In the genomic region with DNA sequence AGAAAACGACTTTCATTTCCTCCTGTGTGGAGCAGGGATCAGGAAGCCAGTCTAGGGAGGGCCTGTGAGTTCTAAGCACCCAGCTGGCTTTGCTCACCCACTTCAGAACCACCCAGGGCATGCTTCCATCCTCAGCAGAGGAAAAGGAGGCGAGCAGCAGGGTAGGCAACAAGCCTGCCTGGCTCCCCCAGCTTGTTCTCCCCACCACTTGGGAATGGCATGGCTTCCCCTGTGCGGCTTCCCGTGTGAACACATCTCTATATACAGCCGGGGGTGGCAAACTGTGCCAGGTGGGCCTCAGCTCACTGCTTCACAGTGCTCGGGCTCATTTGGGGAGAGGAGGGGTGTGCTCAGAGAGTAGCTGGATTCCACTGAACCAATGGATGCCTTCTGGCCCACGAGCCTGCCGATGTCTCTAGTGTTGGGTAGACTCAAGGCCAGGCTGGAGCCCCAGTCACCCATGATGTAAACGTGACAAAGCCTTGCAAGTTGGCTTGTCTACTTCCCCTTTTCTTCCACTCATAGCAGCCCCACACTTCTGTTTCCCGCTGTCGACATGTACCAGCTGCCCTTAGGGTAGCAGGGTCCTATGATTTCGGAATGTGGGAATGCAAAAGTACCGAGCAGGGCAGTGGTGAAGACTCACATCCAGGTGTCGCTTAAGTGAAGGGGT, we compare ENCODE assay signal across 11 mouse cellular contexts. TPM values are rescaled to one million over a fixed set of nuclear protein-coding genes. Genes with fewer than 3 reads are reported as not detected.
DNase-seq lines count a peak whose midpoint lies in the region; ATAC-seq and TF ChIP-seq lines count a peak whose summit lies in the region.
"Had no signal": no experiment of that assay in that cellular context is flagged by ENCODE, and none has a peak within 500 bp of the region (broad histone marks: within the 10 kb centered on the region; RNA-seq: fewer than 3 reads in every experiment).

No protein-coding gene starts in this region.

- no peak overlapping the region for H3K9ac ChIP-seq in hindbrain, postnatal 0 days (replicated peaks; ENCODE audit: low read length)
- no peak overlapping the region for H3K9ac ChIP-seq in forebrain, embryonic 16.5 days (replicated peaks; ENCODE audit: low read depth, low read length)
- H3K9ac ChIP-seq: lung, embryonic 14.5 days had no signal

- H3K4me3 ChIP-seq in hindbrain, embryonic 10.5 days, result no peak overlapping the region
- no peak overlapping the region for H3K4me3 ChIP-seq in hindbrain, postnatal 0 days (ENCODE audit: low read length)
- H3K4me3 ChIP-seq in forebrain, embryonic 16.5 days (replicated peaks; ENCODE audit: low read length), result no peak overlapping the region

- TF ChIP-seq CTCF in hindbrain, postnatal 0 days (IDR thresholded peaks at IDR 0.05; ENCODE audit: low read depth), result no peak

- H3K36me3 ChIP-seq in hindbrain, embryonic 10.5 days, result no peaks in the 10 kb centered on the region
- no peaks in the 10 kb centered on the region for H3K36me3 ChIP-seq in hindbrain, postnatal 0 days (ENCODE audit: insufficient read depth, low read length)
- no peaks in the 10 kb centered on the region for H3K36me3 ChIP-seq in forebrain, embryonic 16.5 days (ENCODE audit: control insufficient read depth, insufficient read depth)

- 87% methylated on average over 14 of the region's 14 CpGs for WGBS in hindbrain, embryonic 10.5 days
- 78% methylated on average over 14 of the region's 14 CpGs for WGBS in hindbrain, postnatal 0 days
- 77% methylated on average over 14 of the region's 14 CpGs for WGBS in forebrain, embryonic 16.5 days

- DNase-seq in hindbrain, embryonic 10.5 days (ENCODE audit: low spot score), result no peak
- DNase-seq in hindbrain, postnatal 0 days (ENCODE audit: low spot score), result no peak
- peak; percentile 50 for DNase-seq in right cerebral cortex, postnatal 14 days
- no peak for DNase-seq in right cerebral cortex, adult 2 months (ENCODE audit: low spot score in 2 of 2)
- DNase-seq in spleen, postnatal 36 days (ENCODE audit: low spot score in 2 of 2), result peak; percentile 72 to 73
- no peak for DNase-seq in embryo, embryonic 10 days (ENCODE audit: low spot score)
- no peak for DNase-seq in frontal cortex, postnatal 10 days (ENCODE audit: low spot score in 2 of 2)
- DNase-seq: lung, embryonic 14.5 days; retina, postnatal 1 day had no signal

- peak overlapping the region; percentile 30; the same call in 1 of the 2 replicates for H3K27ac ChIP-seq in hindbrain, embryonic 10.5 days
- no peak overlapping the region for H3K27ac ChIP-seq in hindbrain, postnatal 0 days
- H3K27ac ChIP-seq in forebrain, embryonic 16.5 days (ENCODE audit: low read length), result no peak overlapping the region

- peaks cover 25% of the 10 kb centered on the region for H3K4me1 ChIP-seq in hindbrain, embryonic 10.5 days (replicated peaks)
- peaks cover 18% of the 10 kb centered on the region for H3K4me1 ChIP-seq in hindbrain, postnatal 0 days (ENCODE audit: insufficient read depth, low read length)
- H3K4me1 ChIP-seq in forebrain, embryonic 16.5 days (replicated peaks; ENCODE audit: control insufficient read depth, insufficient read depth, low read length), result peaks cover 14% of the 10 kb centered on the region

- no peaks in the 10 kb centered on the region for H3K9me3 ChIP-seq in hindbrain, embryonic 10.5 days
- no peaks in the 10 kb centered on the region for H3K9me3 ChIP-seq in hindbrain, postnatal 0 days (ENCODE audit: low read length)
- H3K9me3 ChIP-seq in forebrain, embryonic 16.5 days (ENCODE audit: control insufficient read depth, low read length), result no peaks in the 10 kb centered on the region

- no peak overlapping the region for H3K4me2 ChIP-seq in hindbrain, postnatal 0 days (ENCODE audit: low read depth, low read length)
- no peak overlapping the region for H3K4me2 ChIP-seq in forebrain, embryonic 16.5 days (ENCODE audit: low read length)
- H3K4me2 ChIP-seq: lung, embryonic 14.5 days had no signal

- ATAC-seq in hindbrain, postnatal 0 days, result no peak
- peak; percentile 56 for ATAC-seq in forebrain, embryonic 16.5 days
- ATAC-seq: activated CD4-positive, CD25-positive, alpha-beta regulatory T cell, adult 4 months had no signal

- H3K27me3 ChIP-seq in hindbrain, embryonic 10.5 days (ENCODE audit: insufficient read depth, poor library complexity, severe bottlenecking), result peaks cover 11% of the 10 kb centered on the region; the same call in 1 of the 2 replicates
- no peaks in the 10 kb centered on the region for H3K27me3 ChIP-seq in hindbrain, postnatal 0 days (ENCODE audit: insufficient read depth, low read length)
- no peaks in the 10 kb centered on the region for H3K27me3 ChIP-seq in forebrain, embryonic 16.5 days (replicated peaks; ENCODE audit: control insufficient read depth, insufficient read depth, low read length)

RNA-seq across cellular contexts. Expression of gene Trp53i11, which starts 20.5 kb away (rescaled TPM):
- 202 and 281 TPM in 2 replicates for polyA plus RNA-seq in hindbrain, embryonic 10.5 days (2016; fragmentation: Nextera tagmentation; extraction: Ambion mirVana)
- 150 and 176 TPM in 2 replicates for total RNA-seq in hindbrain, postnatal 0 days (2014; rRNA removed)
- 49.6 and 66.7 TPM in 2 replicates for polyA plus RNA-seq in hindbrain, postnatal 0 days (2015; fragmentation: Nextera tagmentation; extraction: Ambion mirVana)
- 107 and 110 TPM in 2 replicates for polyA plus RNA-seq in forebrain, embryonic 16.5 days (2015; fragmentation: Nextera tagmentation; extraction: Ambion mirVana)

Comparison
In these comparisons a context has a peak if more than half of its experiments do, and no peak if none do; other contexts are left out.
1. DNase-seq: peak in right cerebral cortex, postnatal 14 days (single experiment) and spleen, postnatal 36 days (2 of 2); none in hindbrain, embryonic 10.5 days (single experiment), hindbrain, postnatal 0 days (single experiment), right cerebral cortex, adult 2 months (0 of 2), embryo, embryonic 10 days (single experiment) and frontal cortex, postnatal 10 days (0 of 2).